Comparison of ENCODE assay signal across 13 mouse cellular contexts in the genomic region with DNA sequence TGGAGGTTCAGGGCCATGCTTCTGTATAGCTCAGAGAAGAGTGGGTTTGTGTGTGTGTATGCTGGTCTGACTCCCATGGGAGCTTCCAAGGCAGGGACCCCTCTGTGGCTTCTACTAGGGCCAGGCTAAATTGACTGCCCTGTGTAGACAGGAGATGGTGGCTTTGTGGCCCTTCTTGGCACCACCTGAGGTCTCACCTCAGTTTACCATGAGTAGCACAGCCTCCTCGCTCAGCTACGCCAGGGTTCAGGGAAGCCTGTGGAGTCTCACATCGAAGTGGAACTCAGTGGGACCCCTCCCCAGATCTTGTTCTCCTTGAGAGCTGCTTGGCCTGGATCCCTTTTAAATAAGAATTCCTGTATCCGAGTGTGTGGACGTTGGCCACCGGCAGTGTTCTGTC. TPM values are rescaled to one million over a fixed set of nuclear protein-coding genes. Genes with fewer than 3 reads are reported as not detected.
DNase-seq lines count a peak whose midpoint lies in the region; ATAC-seq and TF ChIP-seq lines count a peak whose summit lies in the region.
"Had no signal": no experiment of that assay in that cellular context is flagged by ENCODE, and none has a peak within 500 bp of the region (broad histone marks: within the 10 kb centered on the region; RNA-seq: fewer than 3 reads in every experiment).

No protein-coding gene starts in this region.

- DNase-seq in heart, adult 8-10 months (ENCODE audit: low spot score), result no peak
- no peak for DNase-seq in lung, postnatal 0 days (ENCODE audit: low spot score)
- DNase-seq in lung, adult 18-20 months, result no peak
- DNase-seq in stomach, postnatal 0 days (ENCODE audit: low spot score), result peak; percentile 10
- no peak for DNase-seq in embryo, embryonic 10.5 days (ENCODE audit: low spot score)
- DNase-seq: adrenal gland, postnatal 36 days; cerebellum, adult 18-20 months; forebrain, postnatal 0 days; kidney, postnatal 25 days; layer of hippocampus, postnatal 36 days; thymus, postnatal 14 days had no signal

- no peaks in the 10 kb centered on the region for H3K27me3 ChIP-seq in heart, embryonic 14.5 days (ENCODE audit: control insufficient read depth, insufficient read depth, low read length)
- H3K27me3 ChIP-seq in lung, postnatal 0 days (replicated peaks; ENCODE audit: insufficient read depth, low read length), result no peaks in the 10 kb centered on the region
- H3K27me3 ChIP-seq in intestine, postnatal 0 days (replicated peaks; ENCODE audit: control insufficient read depth, insufficient read depth, low read length), result no peaks in the 10 kb centered on the region
- H3K27me3 ChIP-seq in stomach, postnatal 0 days (ENCODE audit: control insufficient read depth, insufficient read depth, low read length), result no peaks in the 10 kb centered on the region

- peak overlapping the region; percentile 73 for H3K4me2 ChIP-seq in heart, embryonic 14.5 days (ENCODE audit: low read length)
- H3K4me2 ChIP-seq in lung, postnatal 0 days (replicated peaks; ENCODE audit: low read depth, low read length), result peak overlapping the region; percentile 91
- H3K4me2 ChIP-seq in intestine, postnatal 0 days (replicated peaks; ENCODE audit: low read depth), result peak overlapping the region; percentile 88
- H3K4me2 ChIP-seq in stomach, postnatal 0 days (replicated peaks; ENCODE audit: low read depth), result peak overlapping the region; percentile 89

- H3K4me1 ChIP-seq in heart, embryonic 14.5 days (ENCODE audit: control insufficient read depth in 2 of 2, insufficient read depth in 2 of 2, low read length in 2 of 2), result peaks cover 19 to 32% of the 10 kb centered on the region in 2 experiments
- peaks cover 28% of the 10 kb centered on the region; the same call in 1 of the 2 replicates for H3K4me1 ChIP-seq in lung, postnatal 0 days (ENCODE audit: insufficient read depth, low read depth, low read length)
- H3K4me1 ChIP-seq in intestine, postnatal 0 days (replicated peaks; ENCODE audit: control insufficient read depth, insufficient read depth, low read length), result peaks cover 8% of the 10 kb centered on the region; the same call in 1 of the 2 replicates
- peaks cover 6% of the 10 kb centered on the region; the same call in 1 of the 2 replicates for H3K4me1 ChIP-seq in stomach, postnatal 0 days (replicated peaks; ENCODE audit: control insufficient read depth, insufficient read depth)

- H3K36me3 ChIP-seq in heart, embryonic 14.5 days (ENCODE audit: control insufficient read depth, insufficient read depth, low read length), result peaks cover 40% of the 10 kb centered on the region
- H3K36me3 ChIP-seq in lung, postnatal 0 days (ENCODE audit: insufficient read depth, low read length), result peaks cover 25% of the 10 kb centered on the region
- H3K36me3 ChIP-seq in intestine, postnatal 0 days (ENCODE audit: control insufficient read depth, insufficient read depth), result peaks cover 29% of the 10 kb centered on the region
- peaks cover 15% of the 10 kb centered on the region for H3K36me3 ChIP-seq in stomach, postnatal 0 days (ENCODE audit: control insufficient read depth, insufficient read depth, low read length)

- TF ChIP-seq EP300 in lung, postnatal 0 days (IDR thresholded peaks at IDR 0.05), result no peak
- no peak for TF ChIP-seq EP300 in stomach, postnatal 0 days (optimal IDR thresholded peaks at IDR 0.05)

- no peak for TF ChIP-seq CTCF in lung, postnatal 0 days (IDR thresholded peaks at IDR 0.05)
- no peak for TF ChIP-seq CTCF in intestine, postnatal 0 days (IDR thresholded peaks at IDR 0.05; ENCODE audit: low read depth)
- TF ChIP-seq CTCF in stomach, postnatal 0 days (IDR thresholded peaks at IDR 0.05; ENCODE audit: low read depth), result no peak

- peak overlapping the region; percentile 9 to 79 for H3K27ac ChIP-seq in heart, embryonic 14.5 days (replicated peaks in 1 of 2; ENCODE audit: control insufficient read depth in 1 of 2, insufficient read depth in 1 of 2, low read depth in 2 of 2, low read length in 2 of 2)
- peak overlapping the region; percentile 57 for H3K27ac ChIP-seq in lung, postnatal 0 days (ENCODE audit: low read length)
- H3K27ac ChIP-seq in intestine, postnatal 0 days (ENCODE audit: low read depth, low read length), result no peak overlapping the region
- 0 out of 2 replicates have a peak overlapping the region, but pooled peaks have one; percentile 25 for H3K27ac ChIP-seq in stomach, postnatal 0 days (replicated peaks)

- 90% methylated on average over 6 of the region's 6 CpGs for WGBS in heart, embryonic 14.5 days
- WGBS in lung, postnatal 0 days, result 69% methylated on average over 6 of the region's 6 CpGs
- 79% methylated on average over 6 of the region's 6 CpGs for WGBS in intestine, postnatal 0 days
- 81% methylated on average over 6 of the region's 6 CpGs for WGBS in stomach, postnatal 0 days

- peak overlapping the region; percentile 15 to 79; a peak in 3 of 4 replicates for H3K4me3 ChIP-seq in heart, embryonic 14.5 days (ENCODE audit: control insufficient read depth in 1 of 2, insufficient read depth in 1 of 2, low read depth in 1 of 2, low read length in 2 of 2)
- peak overlapping the region; percentile 99 for H3K4me3 ChIP-seq in lung, postnatal 0 days (ENCODE audit: low read depth, low read length)
- no peak overlapping the region for H3K4me3 ChIP-seq in intestine, postnatal 0 days (ENCODE audit: low read depth, low read length)
- H3K4me3 ChIP-seq in stomach, postnatal 0 days (ENCODE audit: low read depth, low read length), result no peak overlapping the region

- ATAC-seq in heart, embryonic 14.5 days (ENCODE audit: insufficient number of reproducible peaks, insufficient read depth, low FRiP score, low read depth), result no peak
- ATAC-seq in lung, postnatal 0 days, result no peak
- ATAC-seq in intestine, postnatal 0 days, result no peak
- no peak for ATAC-seq in stomach, postnatal 0 days (ENCODE audit: low FRiP score, low TSS enrichment)
- ATAC-seq: forebrain, postnatal 0 days had no signal

- H3K9me3 ChIP-seq in heart, embryonic 14.5 days (ENCODE audit: control insufficient read depth, low read length), result no peaks in the 10 kb centered on the region
- H3K9me3 ChIP-seq in lung, postnatal 0 days (ENCODE audit: low read length), result no peaks in the 10 kb centered on the region
- H3K9me3 ChIP-seq in intestine, postnatal 0 days (ENCODE audit: control insufficient read depth), result no peaks in the 10 kb centered on the region
- H3K9me3 ChIP-seq in stomach, postnatal 0 days (ENCODE audit: control insufficient read depth, low read length), result no peaks in the 10 kb centered on the region

- H3K9ac ChIP-seq in heart, embryonic 14.5 days (ENCODE audit: low read length), result peak overlapping the region; percentile 66
- H3K9ac ChIP-seq in lung, postnatal 0 days (replicated peaks; ENCODE audit: low read depth), result peak overlapping the region; percentile 100
- no peak overlapping the region for H3K9ac ChIP-seq in intestine, postnatal 0 days (ENCODE audit: low read depth, low read length)
- H3K9ac ChIP-seq in stomach, postnatal 0 days (ENCODE audit: low read length), result no peak overlapping the region
- H3K9ac ChIP-seq: forebrain, postnatal 0 days had no signal

RNA-seq across cellular contexts. Expression of a gene that starts 3.9 kb away (rescaled TPM):
- polyA plus RNA-seq in heart, embryonic 14.5 days (2014; fragmentation: Nextera tagmentation; extraction: Ambion mirVana), result 46.1 and 49.4 TPM in 2 replicates
- total RNA-seq in heart, adult 8-10 months (2022), result 10 to 100 TPM; 59.7 to 95.7 (median 76.1) TPM
- 71.2 and 75.5 TPM in 2 replicates for polyA plus RNA-seq in lung, postnatal 0 days (2015; fragmentation: Nextera tagmentation; extraction: Ambion mirVana)
- 34.6 and 36.8 TPM in 2 replicates for polyA plus RNA-seq in intestine, postnatal 0 days (2015; fragmentation: Nextera tagmentation; extraction: Ambion mirVana)
- polyA plus RNA-seq in stomach, postnatal 0 days (2015; fragmentation: Nextera tagmentation; extraction: Ambion mirVana), result 35.1 and 38.1 TPM in 2 replicates

Comparison
In these comparisons a context has a peak if more than half of its experiments do, and no peak if none do; other contexts are left out.
1. H3K4me3 ChIP-seq: peak in heart, embryonic 14.5 days (2 of 2) and lung, postnatal 0 days (single experiment); none in intestine, postnatal 0 days (single experiment) and stomach, postnatal 0 days (single experiment).
2. H3K9ac ChIP-seq: peak in heart, embryonic 14.5 days (single experiment) and lung, postnatal 0 days (single experiment); none in intestine, postnatal 0 days (single experiment) and stomach, postnatal 0 days (single experiment).
3. Peak in every context shown above with its lines, with median percentiles within 50 percentile points of each other: H3K4me2 ChIP-seq.